Mouse (Mus musculus): ENCODE results near the gene Sdc4. TPM values are rescaled to one million over a fixed set of nuclear protein-coding genes. Genes with fewer than 3 reads are reported as not detected.
A peak's percentile ranks its signal among the peaks of the same experiment; 100 is the strongest.

Gene Sdc4
- polyA plus RNA-seq, 1 experiment from 2014 or later = 34.3 TPM

DNA sequence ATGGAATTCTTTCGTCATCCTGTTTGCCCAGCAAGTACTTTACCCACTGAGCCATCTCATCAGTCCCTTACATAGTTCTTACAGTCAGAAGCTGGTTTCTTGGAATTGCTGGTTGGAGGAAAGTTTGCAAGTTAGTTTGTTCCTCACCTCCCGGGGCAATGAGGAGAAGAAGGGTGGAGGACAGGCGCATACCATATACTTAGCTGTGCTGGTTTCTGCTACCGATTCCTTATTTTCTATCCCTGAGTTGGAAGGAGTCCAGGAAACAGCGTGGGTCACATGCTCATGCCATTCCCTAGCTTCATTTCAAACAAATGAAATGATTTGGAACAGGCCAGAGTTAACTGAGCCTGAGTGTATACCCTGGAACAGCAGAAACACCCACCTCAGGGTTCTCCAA is 5.2 kb upstream of the Sdc4 start:
- H3K27ac ChIP-seq = no peak overlapping the region
- no peaks in the 10 kb centered on the region for H3K9me3 ChIP-seq
- peaks cover 21% of the 10 kb centered on the region for H3K4me1 ChIP-seq (replicated peaks)
- peaks cover 1% of the 10 kb centered on the region; the same call in 1 of the 2 replicates for H3K27me3 ChIP-seq
- no peak overlapping the region for H3K4me2 ChIP-seq
- no peaks in the 10 kb centered on the region for H3K36me3 ChIP-seq
- 74% methylated on average over 5 of the region's 5 CpGs for WGBS
- H3K9ac ChIP-seq (replicated peaks) = no peak overlapping the region
- no peak for ATAC-seq (ENCODE audit: insufficient number of reproducible peaks, insufficient read depth, low FRiP score, low TSS enrichment, low read depth)
- no peak overlapping the region for H3K4me3 ChIP-seq (replicated peaks)

- ATAC-seq (ENCODE audit: insufficient number of reproducible peaks, insufficient read depth, low FRiP score, low TSS enrichment, low read depth) = no peak
- Histone ChIP-seq H3K27ac (no peak overlapping the region), H3K36me3 (no peaks in the 10 kb centered on the region), H3K9ac (replicated peaks) (no peak overlapping the region), H3K27me3 (peaks cover 3% of the 10 kb centered on the region; the same call in 1 of the 2 replicates), H3K9me3 (no peaks in the 10 kb centered on the region), H3K4me3 (replicated peaks) (no peak overlapping the region), H3K4me1 (replicated peaks) (peaks cover 27% of the 10 kb centered on the region), H3K4me2 (no peak overlapping the region)
- whole genome bisulfite sequencing = 86% methylated on average over 1 of the region's 1 CpGs
Measured at GRCm38 (mm10) chr2:164448140-164448539, 4.5 kb upstream of the Sdc4 start.

GRCm38 (mm10) chr2:164446086-164446469 is 2.4 kb upstream of the Sdc4 start:
- 75% methylated on average over 3 of the region's 3 CpGs for WGBS
- H3K4me2 ChIP-seq = no peak overlapping the region
- no peak for ATAC-seq (ENCODE audit: insufficient number of reproducible peaks, insufficient read depth, low FRiP score, low TSS enrichment, low read depth)
- no peak overlapping the region for H3K27ac ChIP-seq
- no peak overlapping the region for H3K9ac ChIP-seq (replicated peaks)
- no peaks in the 10 kb centered on the region for H3K9me3 ChIP-seq
- no peaks in the 10 kb centered on the region for H3K36me3 ChIP-seq
- H3K4me3 ChIP-seq (replicated peaks) = no peak overlapping the region
- H3K27me3 ChIP-seq = peaks cover 15% of the 10 kb centered on the region
- H3K4me1 ChIP-seq (replicated peaks) = peaks cover 20% of the 10 kb centered on the region

DNA sequence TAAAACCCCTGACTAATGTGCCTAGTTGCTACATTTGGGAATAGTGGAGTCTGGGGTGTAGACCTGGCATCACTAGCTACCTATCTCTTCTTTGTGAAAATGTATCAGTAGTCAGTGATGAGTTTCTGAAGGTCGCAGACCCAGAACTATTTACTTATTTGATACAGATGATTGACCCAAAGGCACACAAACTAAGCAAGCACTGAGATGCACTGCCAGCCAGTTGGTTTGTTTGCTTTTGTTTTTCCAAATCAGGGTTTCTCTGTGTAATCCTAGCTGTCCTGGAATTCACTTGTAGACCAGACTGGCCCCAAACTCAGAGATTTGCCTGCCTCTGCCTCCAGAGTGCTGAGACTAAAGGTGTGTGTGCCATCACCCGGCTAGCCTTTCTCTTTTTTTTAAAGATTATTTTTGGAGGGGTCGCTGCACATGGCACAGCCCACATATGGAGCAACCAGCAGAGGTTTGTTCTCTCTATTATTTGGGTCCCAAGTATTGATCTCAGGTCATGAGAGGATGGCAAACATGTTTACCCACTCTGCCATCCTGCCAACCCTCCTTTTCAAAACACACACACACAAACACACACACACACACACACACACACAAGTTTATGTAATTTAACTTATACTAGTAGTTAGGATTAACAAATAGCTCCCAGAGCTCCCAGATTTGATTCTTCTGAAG is 1.9 kb upstream of the Sdc4 start:
- no peak overlapping the region for H3K9ac ChIP-seq (replicated peaks)
- 90% methylated on average over 3 of the region's 3 CpGs for WGBS
- H3K4me1 ChIP-seq (replicated peaks) = peaks cover 26% of the 10 kb centered on the region
- H3K9me3 ChIP-seq = no peaks in the 10 kb centered on the region
- ATAC-seq (ENCODE audit: insufficient number of reproducible peaks, insufficient read depth, low FRiP score, low TSS enrichment, low read depth) = no peak
- H3K4me3 ChIP-seq (replicated peaks) = no peak overlapping the region
- no peak overlapping the region for H3K27ac ChIP-seq
- H3K36me3 ChIP-seq = no peaks in the 10 kb centered on the region
- no peak overlapping the region for H3K4me2 ChIP-seq
- peaks cover 17% of the 10 kb centered on the region for H3K27me3 ChIP-seq

- no peak overlapping the region for H3K27ac ChIP-seq
- ATAC-seq (ENCODE audit: insufficient number of reproducible peaks, insufficient read depth, low FRiP score, low TSS enrichment, low read depth) = no peak
- H3K36me3 ChIP-seq = no peaks in the 10 kb centered on the region
- peaks cover 30% of the 10 kb centered on the region for H3K4me1 ChIP-seq (replicated peaks)
- no peak overlapping the region for H3K4me3 ChIP-seq (replicated peaks)
- no peak overlapping the region for H3K9ac ChIP-seq (replicated peaks)
- H3K9me3 ChIP-seq = no peaks in the 10 kb centered on the region
- peaks cover 17% of the 10 kb centered on the region for H3K27me3 ChIP-seq
- WGBS = 78% methylated on average over 2 of the region's 2 CpGs
- H3K4me2 ChIP-seq = no peak overlapping the region
Measured at GRCm38 (mm10) chr2:164444701-164445100, 1.0 kb upstream of the Sdc4 start.

GRCm38 (mm10) chr2:164443051-164443437 is 643 bp downstream of the Sdc4 start:
- Histone ChIP-seq H3K4me3 (replicated peaks) (peak overlapping the region; percentile 64), H3K4me2 (peak overlapping the region; percentile 87), H3K9me3 (no peaks in the 10 kb centered on the region), H3K27ac (peak overlapping the region; percentile 45; the same call in 1 of the 2 replicates), H3K27me3 (peaks cover 17% of the 10 kb centered on the region), H3K4me1 (replicated peaks) (peaks cover 41% of the 10 kb centered on the region), H3K9ac (replicated peaks) (peak overlapping the region; percentile 77), H3K36me3 (no peaks in the 10 kb centered on the region)
- WGBS = under 1% methylated on average over 26 of the region's 26 CpGs
- ATAC-seq (ENCODE audit: insufficient number of reproducible peaks, insufficient read depth, low FRiP score, low TSS enrichment, low read depth) = peak; percentile 74

- peaks cover 46% of the 10 kb centered on the region for H3K4me1 ChIP-seq (replicated peaks)
Measured at GRCm38 (mm10) chr2:164442315-164443050, 1.2 kb downstream of the Sdc4 start.

DNA sequence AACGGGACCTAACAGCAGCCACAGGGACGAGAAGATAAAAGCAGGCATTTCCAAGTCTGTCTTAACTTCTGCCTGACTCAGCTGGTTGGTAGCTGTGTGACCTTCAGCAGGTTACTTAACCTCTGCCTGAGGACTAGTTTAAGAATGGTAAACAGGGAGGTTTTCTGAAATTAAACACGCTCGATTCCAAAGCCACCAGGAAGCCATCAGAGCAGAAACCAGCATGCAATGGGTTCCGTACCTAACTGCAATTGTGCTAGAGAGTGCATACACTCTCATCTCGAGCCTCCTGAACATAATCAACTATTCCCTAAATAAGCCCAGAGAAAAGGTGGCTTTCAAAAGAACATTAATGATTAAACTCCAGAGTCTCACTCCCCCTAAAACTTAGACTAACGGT is 2.0 kb downstream of the Sdc4 start:
- Histone ChIP-seq H3K9ac (replicated peaks) (peak overlapping the region; percentile 77), H3K4me2 (peak overlapping the region; percentile 87), H3K9me3 (no peaks in the 10 kb centered on the region), H3K27ac (no peak overlapping the region), H3K36me3 (no peaks in the 10 kb centered on the region), H3K27me3 (peaks cover 17% of the 10 kb centered on the region), H3K4me3 (replicated peaks) (peak overlapping the region; percentile 64), H3K4me1 (replicated peaks) (peaks cover 54% of the 10 kb centered on the region)
- 27% methylated on average over 7 of the region's 7 CpGs for WGBS
- ATAC-seq (ENCODE audit: insufficient number of reproducible peaks, insufficient read depth, low FRiP score, low TSS enrichment, low read depth) = no peak

More at GRCm38 (mm10) chr2:164442315-164443050, 1.2 kb downstream of the Sdc4 start:
- Histone ChIP-seq H3K9ac (replicated peaks) (peak overlapping the region; percentile 77), H3K9me3 (no peaks in the 10 kb centered on the region), H3K36me3 (no peaks in the 10 kb centered on the region), H3K27me3 (peaks cover 17% of the 10 kb centered on the region), H3K27ac (peak overlapping the region; percentile 45; the same call in 1 of the 2 replicates), H3K4me3 (replicated peaks) (peak overlapping the region; percentile 64), H3K4me2 (peak overlapping the region; percentile 87)
- peak; percentile 52 for ATAC-seq (ENCODE audit: insufficient number of reproducible peaks, insufficient read depth, low FRiP score, low TSS enrichment, low read depth)
- 2% methylated on average over 29 of the region's 29 CpGs for WGBS

- no peak for ATAC-seq (ENCODE audit: insufficient number of reproducible peaks, insufficient read depth, low FRiP score, low TSS enrichment, low read depth)
- peak overlapping the region; percentile 87 for H3K4me2 ChIP-seq
- no peaks in the 10 kb centered on the region for H3K9me3 ChIP-seq
- H3K27me3 ChIP-seq = peaks cover 17% of the 10 kb centered on the region
- H3K36me3 ChIP-seq = no peaks in the 10 kb centered on the region
- WGBS = 28% methylated on average over 8 of the region's 8 CpGs
- no peak overlapping the region for H3K4me3 ChIP-seq (replicated peaks)
- H3K9ac ChIP-seq (replicated peaks) = 0 out of 2 replicates have a peak overlapping the region, but pooled peaks have one; percentile 18
- peaks cover 59% of the 10 kb centered on the region for H3K4me1 ChIP-seq (replicated peaks)
- no peak overlapping the region for H3K27ac ChIP-seq
Measured at GRCm38 (mm10) chr2:164441155-164441554, 2.5 kb downstream of the Sdc4 start.

- no peaks in the 10 kb centered on the region for H3K9me3 ChIP-seq
- 63% methylated on average over 5 of the region's 5 CpGs for WGBS
- no peak overlapping the region for H3K4me3 ChIP-seq (replicated peaks)
- no peak for ATAC-seq (ENCODE audit: insufficient number of reproducible peaks, insufficient read depth, low FRiP score, low TSS enrichment, low read depth)
- 0 out of 2 replicates have a peak overlapping the region, but pooled peaks have one; percentile 87 for H3K4me2 ChIP-seq
- H3K27me3 ChIP-seq = peaks cover 17% of the 10 kb centered on the region
- 0 out of 2 replicates have a peak overlapping the region, but pooled peaks have one; percentile 14 for H3K9ac ChIP-seq (replicated peaks)
- peaks cover 68% of the 10 kb centered on the region for H3K4me1 ChIP-seq (replicated peaks)
- no peak overlapping the region for H3K27ac ChIP-seq
- H3K36me3 ChIP-seq = no peaks in the 10 kb centered on the region
Measured at GRCm38 (mm10) chr2:164440314-164440713, 3.4 kb downstream of the Sdc4 start.

- Histone ChIP-seq H3K36me3 (no peaks in the 10 kb centered on the region), H3K4me3 (replicated peaks) (no peak overlapping the region), H3K27me3 (peaks cover 17% of the 10 kb centered on the region), H3K9ac (replicated peaks) (no peak overlapping the region), H3K4me2 (no peak overlapping the region), H3K4me1 (replicated peaks) (peaks cover 81% of the 10 kb centered on the region), H3K27ac (no peak overlapping the region), H3K9me3 (no peaks in the 10 kb centered on the region)
- WGBS = 66% methylated on average over 3 of the region's 3 CpGs
- ATAC-seq (ENCODE audit: insufficient number of reproducible peaks, insufficient read depth, low FRiP score, low TSS enrichment, low read depth) = no peak
Measured at GRCm38 (mm10) chr2:164439001-164439421, 4.7 kb downstream of the Sdc4 start.
